Mouse (Mus musculus): ENCODE measurements around the gene 4931428F04Rik. TPM values are rescaled to one million over a fixed set of nuclear protein-coding genes. Genes with fewer than 3 reads are reported as not detected.

The 4931428F04Rik gene
- total RNA-seq, 2 experiments from 2014 or later = 68.2 to 82.2 TPM

DNA sequence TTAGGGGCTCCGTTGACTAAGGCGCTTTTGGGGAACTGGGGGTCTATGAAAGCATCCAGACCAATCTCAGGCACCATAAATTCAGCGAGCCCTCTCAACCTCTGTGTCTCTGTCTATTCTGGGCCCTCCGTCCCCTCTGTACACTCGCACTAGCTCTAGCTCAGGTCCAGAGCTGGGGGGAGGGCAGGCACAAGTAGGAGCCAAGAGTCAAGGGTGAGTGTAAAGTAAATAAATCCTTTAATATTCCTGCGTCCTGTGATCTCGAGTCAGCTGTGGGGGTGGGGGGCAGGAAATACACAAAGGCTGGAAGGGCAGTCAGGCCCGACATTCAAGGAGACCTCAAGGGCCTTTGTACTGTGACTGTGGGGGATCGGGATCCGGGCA lies 20.6 kb downstream of the 4931428F04Rik start:
- intact Hi-C loops (cut with DNase I) = no loop called here
- DNase-seq (ENCODE audit: extremely low spot score in 1 of 2, low spot score in 2 of 2) = peak in 1 of 2 experiments; percentile 76

- peak; percentile 83 to 88 for DNase-seq (ENCODE audit: extremely low spot score in 1 of 2, low spot score in 2 of 2)
- intact Hi-C loops (cut with DNase I) = no loop called here
These were observed 21.2 kb downstream of the 4931428F04Rik start for GRCm38 (mm10) chr8:105268342-105269074.

DNA sequence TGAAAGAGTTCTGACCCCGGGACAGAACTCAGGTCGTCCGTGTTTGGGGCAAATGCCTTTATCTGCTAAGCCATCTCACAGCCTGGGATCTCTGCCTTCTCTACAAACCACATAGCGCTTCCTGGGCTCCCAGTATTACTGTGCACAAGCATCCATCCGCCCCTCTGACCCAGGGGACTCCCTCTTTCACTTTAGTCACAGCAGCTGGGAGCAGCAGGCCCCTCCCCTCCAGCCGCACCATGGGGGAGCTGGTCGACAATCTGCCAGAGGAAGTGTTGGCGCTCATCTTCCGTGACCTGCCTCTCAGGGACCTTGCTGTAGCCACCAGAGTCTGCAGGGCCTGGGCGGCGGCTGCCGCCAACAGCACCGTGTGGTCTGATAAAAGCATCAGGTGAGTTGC lies 22.9 kb downstream of the 4931428F04Rik start:
- intact Hi-C loops (cut with DNase I) = no loop called here
- DNase-seq (ENCODE audit: extremely low spot score in 1 of 2, low spot score in 2 of 2) = peak in 1 of 2 experiments; percentile 52

GRCm38 (mm10) chr8:105265128-105265527 lies 24.5 kb downstream of the 4931428F04Rik start:
- DNase-seq (ENCODE audit: extremely low spot score in 1 of 2, low spot score in 2 of 2) = no peak
- intact Hi-C loops (cut with DNase I) = no loop called here

- DNase-seq (ENCODE audit: extremely low spot score in 1 of 2, low spot score in 2 of 2) = peak in 1 of 2 experiments; percentile 79
These were observed 25.4 kb downstream of the 4931428F04Rik start, which contains the start of the genes Tradd and Fbxl8 for GRCm38 (mm10) chr8:105264024-105264982. Tradd (minus strand) TSS chr8:105264609. Fbxl8 (plus strand) TSS chr8:105264648.

DNA sequence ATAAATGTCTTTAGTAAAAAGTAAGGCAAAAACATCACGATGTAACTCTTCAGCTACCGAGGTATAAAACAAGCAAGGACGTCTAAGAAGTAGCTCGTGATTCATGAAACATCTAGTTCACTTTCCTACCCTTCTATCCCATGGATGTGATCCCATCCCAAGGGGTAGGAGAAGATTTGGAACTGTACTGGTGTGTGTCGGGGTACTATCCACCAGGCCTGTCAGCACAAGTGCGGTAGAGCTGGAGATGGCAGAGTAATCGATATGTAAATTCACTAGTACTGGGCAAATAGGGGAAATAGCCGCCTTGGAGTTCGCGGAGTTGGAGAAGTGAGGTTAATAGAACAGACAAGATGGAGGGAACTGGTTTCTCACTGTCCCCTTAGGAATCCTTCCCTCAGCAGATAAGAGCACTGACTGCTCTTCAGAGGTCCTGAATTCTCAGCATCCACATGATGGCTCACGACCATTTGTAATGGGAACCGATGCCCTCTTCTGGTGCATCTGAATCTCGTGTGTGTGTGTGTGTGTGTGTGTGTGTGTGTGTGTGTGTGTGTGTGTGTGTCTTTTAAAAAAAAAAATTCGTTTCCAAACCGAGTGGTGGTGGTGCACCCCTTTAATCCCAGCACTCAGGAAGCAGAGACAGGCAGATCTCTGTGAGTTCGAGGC lies 26.3 kb downstream of the 4931428F04Rik start:
- intact Hi-C loops (cut with DNase I) = no loop called here
- DNase-seq (ENCODE audit: extremely low spot score in 1 of 2, low spot score in 2 of 2) = no peak

More at GRCm38 (mm10) chr8:105264024-105264982, 25.4 kb downstream of the 4931428F04Rik start, which contains the start of the genes Tradd and Fbxl8:
- intact Hi-C loops (cut with DNase I) = no loop called here

GRCm38 (mm10) chr8:105261326-105261980 lies 28.2 kb downstream of the 4931428F04Rik start:
- no peak for DNase-seq (ENCODE audit: extremely low spot score in 1 of 2, low spot score in 2 of 2)
- intact Hi-C loops (cut with DNase I) = no loop called here

DNA sequence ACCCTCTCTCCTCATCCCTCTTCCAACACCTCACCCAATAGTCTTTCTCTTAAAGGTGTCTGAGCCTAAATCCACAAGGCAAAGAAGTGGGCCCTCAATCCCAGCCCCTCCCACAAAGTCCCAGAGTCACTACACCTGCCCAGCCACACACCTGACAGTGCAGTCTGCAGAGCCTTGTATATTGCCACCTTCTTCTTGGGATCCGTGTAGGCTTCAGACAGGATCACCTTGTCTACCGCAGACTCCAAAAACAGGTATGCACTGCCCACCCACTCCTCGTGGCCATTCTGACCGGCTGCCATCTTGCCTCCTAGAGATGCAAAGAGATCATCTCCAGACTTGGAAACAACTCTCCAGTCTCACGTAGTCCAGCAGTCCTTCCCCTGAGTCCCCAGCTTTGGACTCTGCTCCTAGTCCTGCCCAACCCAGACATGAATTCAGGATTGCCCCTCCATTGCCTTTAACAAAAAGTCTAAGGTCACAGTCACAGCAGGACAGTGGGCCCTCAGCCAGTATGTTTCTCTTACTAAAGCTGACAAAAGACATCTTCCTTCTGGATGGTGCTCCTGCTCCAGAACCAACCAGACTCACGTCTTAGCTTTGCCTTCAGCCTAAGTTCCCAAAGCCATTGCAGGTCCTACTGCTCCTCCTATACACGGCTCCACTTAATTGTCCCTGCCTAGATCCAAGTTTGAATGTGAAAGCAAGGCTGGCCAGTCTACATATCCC lies 29.1 kb downstream of the 4931428F04Rik start:
- intact Hi-C loops (cut with DNase I) = no loop called here

GRCm38 (mm10) chr8:105259721-105260320 lies 29.8 kb downstream of the 4931428F04Rik start:
- intact Hi-C loops (cut with DNase I) = no loop called here
- peak in 1 of 2 experiments; percentile 84 for DNase-seq (ENCODE audit: extremely low spot score in 1 of 2, low spot score in 2 of 2)

More for the DNA sequence above, 29.1 kb downstream of the 4931428F04Rik start:
- DNase-seq (ENCODE audit: extremely low spot score in 1 of 2, low spot score in 2 of 2) = no peak

GRCm38 (mm10) chr8:105258911-105259720 lies 30.5 kb downstream of the 4931428F04Rik start:
- peak in 1 of 2 experiments; percentile 48 for DNase-seq (ENCODE audit: extremely low spot score in 1 of 2, low spot score in 2 of 2)
- intact Hi-C loops (cut with DNase I) = no loop called here

- intact Hi-C loops (cut with DNase I) = no loop called here
These were observed 32.1 kb downstream of the 4931428F04Rik start for GRCm38 (mm10) chr8:105257318-105258114.

DNA sequence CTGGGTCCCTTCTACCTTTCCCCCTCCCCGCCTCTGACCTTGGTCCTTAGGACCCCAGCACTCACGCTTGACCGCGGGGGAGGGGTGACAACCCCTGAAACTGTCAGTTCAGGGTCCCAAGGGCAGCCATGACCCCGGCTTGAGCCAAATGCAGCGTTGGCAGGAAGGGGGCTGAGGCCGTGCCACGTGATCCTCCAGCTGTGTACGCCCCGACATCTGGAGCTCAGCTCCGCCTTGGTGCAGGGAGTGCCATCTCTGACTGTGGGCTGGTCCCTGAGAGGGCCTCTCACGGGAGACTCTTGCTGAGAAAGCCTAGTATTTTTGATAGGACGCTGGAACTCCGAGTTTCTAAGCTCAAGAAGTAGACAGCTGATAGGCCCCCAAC lies 34.7 kb downstream of the 4931428F04Rik start, which contains the start of gene B3gnt9:
Gene B3gnt9 (minus strand): TSS at position 188 of the 385 bp plus-strand sequence.
- intact Hi-C loops (cut with DNase I) = no loop called here
- peak in 1 of 2 experiments; percentile 76 for DNase-seq (ENCODE audit: extremely low spot score in 1 of 2, low spot score in 2 of 2)

More at GRCm38 (mm10) chr8:105257318-105258114, 32.1 kb downstream of the 4931428F04Rik start:
- no peak for DNase-seq (ENCODE audit: extremely low spot score in 1 of 2, low spot score in 2 of 2)

DNA sequence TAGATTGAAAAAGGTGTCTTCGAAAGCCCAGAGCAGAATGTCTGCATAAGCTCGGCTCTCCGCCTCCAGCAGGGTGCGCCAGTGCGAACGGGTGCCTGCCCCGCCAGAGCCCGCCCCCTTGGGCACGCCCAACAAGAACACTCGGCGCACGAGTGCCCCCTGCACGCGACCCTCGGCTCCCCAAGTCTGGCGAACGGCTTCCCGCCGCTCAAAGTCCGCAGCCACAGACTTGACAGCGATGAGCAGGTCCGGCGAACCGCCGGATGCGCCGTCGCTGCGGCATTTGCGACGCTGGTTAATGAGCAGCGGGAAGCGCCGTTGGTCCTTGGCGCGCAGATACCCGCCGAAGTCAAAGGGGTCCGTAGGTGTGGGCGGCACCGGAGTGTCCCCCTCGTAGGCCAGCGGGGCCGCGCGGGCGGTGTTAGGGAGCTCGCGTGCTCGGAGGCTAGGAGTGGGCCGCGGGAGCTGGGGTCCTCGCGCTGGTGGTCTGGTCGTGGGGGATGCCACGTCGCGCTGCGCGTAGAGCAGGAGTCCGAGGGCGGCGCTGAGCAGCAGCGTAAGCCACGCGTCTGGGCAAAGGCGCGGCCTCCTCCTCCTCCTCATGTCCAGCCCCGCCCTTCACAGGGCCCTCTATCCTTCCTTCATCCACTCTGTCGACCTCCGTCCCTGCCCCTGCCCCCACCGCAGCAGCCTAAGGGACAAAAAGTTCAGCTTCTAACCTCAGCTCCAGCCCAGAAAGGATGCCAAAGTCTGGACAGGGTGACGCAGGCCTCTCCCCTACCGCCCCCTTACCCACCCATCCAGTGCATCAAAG lies 35.3 kb downstream of the 4931428F04Rik start:
- DNase-seq (ENCODE audit: extremely low spot score in 1 of 2, low spot score in 2 of 2) = peak; percentile 77 to 95
- intact Hi-C loops (cut with DNase I) = no loop called here

DNA sequence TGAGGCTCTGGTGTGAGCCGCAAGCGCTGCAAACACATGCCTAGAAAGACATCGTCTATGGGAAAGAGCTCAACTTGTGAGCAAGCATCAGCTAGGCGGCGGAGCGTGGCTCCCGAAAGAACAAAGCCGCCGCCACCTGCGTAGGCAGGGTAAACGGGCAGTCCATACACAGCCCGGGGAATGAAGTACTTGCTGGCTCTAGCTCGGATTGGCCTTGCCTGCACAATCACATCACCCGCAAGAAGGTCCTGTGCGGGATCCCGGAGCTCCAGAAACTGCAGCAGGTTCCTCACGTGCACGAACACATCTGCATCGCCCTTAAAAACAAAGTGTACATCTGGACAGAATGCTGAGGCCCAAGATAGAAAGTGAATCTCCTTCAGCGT lies 35.9 kb downstream of the 4931428F04Rik start:
- intact Hi-C loops (cut with DNase I) = no loop called here
- no peak for DNase-seq (ENCODE audit: extremely low spot score in 1 of 2, low spot score in 2 of 2)

Measured in left cerebral cortex, postnatal 10 days (tissue).